Mouse (Mus musculus) T-helper 2 cell (primary cell): Measurements from ENCODE around the gene Slc35b4.

Source experiments
- in situ Hi-C: fragments of 300-600 bp; cut with MboI, MseI; formaldehyde crosslinking; loops from one replicate; pipeline ENCODE4 v1.15.1; 2025; ENCODE audit warnings: high pct_unique_total_duplicates

Slc35b4 gene

DNA sequence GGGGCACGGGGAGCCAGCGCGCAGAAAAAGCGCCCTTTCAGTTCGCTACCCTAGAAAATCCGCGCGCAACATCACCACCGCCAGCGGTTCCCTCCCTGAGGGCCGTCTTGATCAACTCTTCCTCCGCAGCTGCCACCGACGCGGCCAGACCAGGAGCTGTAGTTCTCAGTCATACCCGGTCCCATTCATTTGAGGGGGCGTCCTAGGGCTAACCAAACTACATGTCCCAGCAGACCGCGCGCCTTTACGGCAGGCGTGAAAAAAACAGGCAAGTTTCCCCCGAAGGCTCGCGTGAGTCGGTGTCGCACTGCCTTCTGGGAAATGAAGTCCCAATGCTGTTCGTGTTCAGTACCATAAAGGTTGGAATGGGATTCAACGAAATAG is at the start of gene Slc35b4:
TSS of gene Slc35b4 (minus strand) at position 248 of the 384 bp plus-strand sequence.
- in situ Hi-C loops = no loop called here

DNA sequence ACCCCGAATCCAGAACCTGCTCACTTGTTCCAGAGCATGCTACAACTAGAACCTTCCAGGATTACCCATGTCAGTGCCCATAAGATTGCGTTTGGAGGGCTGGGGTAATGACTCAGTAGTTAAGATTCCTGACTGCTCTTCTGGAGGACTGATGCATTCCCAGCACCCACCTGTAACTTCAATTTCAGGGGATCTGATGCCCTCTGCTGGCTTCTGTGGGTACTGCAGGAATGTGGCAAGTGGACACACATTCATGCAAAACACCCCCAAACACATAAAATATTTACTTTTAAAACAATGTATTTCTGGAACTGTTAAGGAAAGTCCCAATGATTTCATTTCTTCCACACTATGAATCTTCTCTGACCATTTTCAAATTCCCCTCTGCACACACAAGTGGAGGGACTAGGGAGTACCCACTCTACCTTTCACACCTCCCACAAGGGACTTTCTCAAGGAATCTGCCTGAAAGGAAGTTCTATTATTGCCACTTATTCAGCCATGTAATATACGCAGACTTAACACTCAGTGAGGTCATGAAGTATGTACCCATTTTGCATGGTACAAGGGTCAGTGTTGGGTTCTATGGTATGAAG is 48.2 kb upstream of the Slc35b4 start:
- in situ Hi-C loops = no loop called here

DNA sequence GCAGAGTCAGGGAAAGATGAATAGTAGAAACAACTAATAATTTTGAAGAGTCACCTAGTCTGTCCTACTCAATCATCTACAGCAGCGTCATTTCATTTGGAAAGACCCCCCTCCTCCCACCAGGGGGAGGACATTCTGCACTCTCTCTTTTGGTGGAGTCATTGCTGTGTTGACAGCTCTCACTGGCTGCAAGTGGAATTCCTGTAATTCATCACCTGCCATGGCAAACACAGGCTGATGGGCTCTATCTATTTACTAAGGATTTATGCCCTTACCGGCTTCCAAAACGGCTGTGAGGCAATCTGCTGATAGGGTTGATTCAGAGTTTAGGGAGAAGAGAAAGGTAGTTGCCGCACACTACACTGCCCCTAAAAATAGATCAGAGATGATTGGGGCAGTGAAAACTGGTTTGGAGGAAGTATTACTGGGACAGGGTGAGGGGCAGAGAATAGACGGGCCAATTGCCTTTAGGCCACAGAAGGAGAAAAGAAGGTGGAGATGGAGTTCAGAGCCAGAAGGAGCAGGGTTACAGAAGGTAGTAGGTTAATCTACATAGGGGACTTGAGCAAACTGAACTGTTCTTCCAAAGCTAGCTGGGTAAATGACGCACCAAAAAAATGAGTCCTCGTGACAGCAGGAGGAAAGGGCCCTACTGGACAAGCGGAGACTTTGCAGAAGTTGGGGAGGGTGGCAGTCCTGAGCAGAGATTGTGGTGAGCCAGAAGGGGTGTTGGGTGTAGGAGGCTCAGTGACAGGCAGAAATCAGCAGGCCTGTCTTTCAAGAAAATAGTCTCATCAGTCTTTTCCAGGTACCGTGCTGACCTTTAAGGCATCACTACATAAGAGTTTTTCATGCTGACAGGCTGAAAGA is 39.8 kb upstream of the Slc35b4 start:
- in situ Hi-C loops = loop anchor here (25.0 kb wide), 1 partner anchor 1296 kb away; no protein-coding TSS in a partner anchor

DNA sequence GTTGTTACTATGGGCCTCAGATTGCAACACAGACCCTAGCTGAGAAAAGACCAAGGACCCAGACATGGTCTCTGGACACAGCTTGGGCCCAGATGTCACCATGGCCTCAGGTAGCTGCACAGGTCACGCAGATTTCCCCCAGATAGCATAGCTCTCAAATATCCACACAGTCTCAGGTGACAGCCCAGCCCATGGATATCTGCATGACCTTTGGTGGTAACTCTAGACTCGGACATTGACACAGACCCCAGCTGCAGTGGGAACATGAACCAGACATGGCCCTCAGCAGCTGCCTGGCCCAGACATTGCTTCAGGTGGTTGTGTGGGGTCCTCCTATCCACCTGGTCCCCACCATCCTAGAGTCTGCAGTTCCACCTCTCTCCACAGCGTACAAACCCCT is 28.8 kb upstream of the Slc35b4 start:
- in situ Hi-C loops = loop anchor here (25.0 kb wide), 1 partner anchor 1307 kb away; no protein-coding TSS in a partner anchor

DNA sequence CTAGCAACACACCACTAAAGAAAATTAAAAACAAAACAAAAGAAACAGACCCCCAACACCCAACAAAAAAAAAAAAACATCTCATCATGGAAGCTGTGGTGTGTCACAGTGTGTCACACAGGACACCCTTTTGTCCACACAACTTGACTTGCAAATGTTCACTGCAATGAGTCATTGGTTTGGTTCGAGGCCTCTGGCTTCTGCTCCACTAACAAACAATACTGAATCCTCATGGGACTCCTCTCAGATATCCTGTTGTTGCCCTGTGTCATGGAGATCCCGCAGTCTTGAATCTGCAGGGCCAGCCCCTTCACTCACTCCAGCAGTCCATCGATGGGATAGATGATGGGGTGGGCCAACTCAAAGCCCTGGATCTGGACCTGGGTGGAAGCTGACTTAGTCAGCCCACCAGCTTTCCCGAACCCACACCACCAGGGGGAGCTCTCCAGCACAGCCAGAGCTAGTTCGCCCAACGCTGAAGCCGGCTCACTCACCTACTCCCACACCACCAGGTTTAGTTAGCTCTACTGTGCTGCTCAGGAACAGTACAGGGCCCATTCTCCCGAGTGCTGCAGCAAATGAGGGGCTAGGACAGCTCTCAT is 28.2 kb upstream of the Slc35b4 start:
- in situ Hi-C loops = loop anchor here (25.0 kb wide), 1 partner anchor 1307 kb away; no protein-coding TSS in a partner anchor

DNA sequence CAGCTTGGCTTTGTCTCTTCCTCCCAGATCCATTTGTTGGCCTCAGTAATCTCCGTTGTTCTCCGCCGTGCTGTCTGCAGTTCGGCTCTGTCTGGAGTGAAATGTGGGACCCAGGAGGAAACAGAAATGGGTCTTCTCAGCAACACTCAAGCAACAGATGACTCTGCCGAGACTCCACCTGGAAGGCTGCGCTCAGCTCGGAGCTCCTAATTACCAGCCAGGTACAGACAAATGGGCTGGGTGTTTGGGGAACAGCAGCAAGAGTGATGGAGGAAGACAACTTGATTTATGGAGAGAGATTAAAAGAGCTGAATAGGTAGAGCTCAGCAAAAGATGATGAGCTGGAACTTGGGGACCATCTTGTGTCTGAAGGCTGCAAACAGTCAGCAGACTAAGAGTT is 26.6 kb upstream of the Slc35b4 start:
- in situ Hi-C loops = loop anchor here (25.0 kb wide), 1 partner anchor 1309 kb away; no protein-coding TSS in a partner anchor

DNA sequence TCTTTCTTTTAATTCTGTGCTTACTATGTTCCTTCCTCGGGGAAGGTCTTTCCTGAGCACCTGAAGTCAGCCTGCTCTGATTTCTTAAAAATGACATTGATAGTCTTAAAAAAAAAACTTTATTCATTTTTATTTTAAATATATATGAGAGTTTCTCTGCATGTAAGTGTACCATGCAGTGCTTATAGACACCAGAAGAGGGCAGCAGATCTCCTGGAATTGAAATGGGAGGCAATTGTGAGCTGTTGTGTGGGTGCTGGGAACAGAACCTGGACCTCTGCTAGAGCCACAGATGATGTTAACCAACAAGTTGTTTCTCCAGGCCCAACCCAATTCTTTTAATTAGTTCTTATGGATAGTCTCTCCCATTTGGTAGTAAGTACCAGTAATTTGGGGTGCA is 18.1 kb upstream of the Slc35b4 start:
- in situ Hi-C loops = no loop called here

DNA sequence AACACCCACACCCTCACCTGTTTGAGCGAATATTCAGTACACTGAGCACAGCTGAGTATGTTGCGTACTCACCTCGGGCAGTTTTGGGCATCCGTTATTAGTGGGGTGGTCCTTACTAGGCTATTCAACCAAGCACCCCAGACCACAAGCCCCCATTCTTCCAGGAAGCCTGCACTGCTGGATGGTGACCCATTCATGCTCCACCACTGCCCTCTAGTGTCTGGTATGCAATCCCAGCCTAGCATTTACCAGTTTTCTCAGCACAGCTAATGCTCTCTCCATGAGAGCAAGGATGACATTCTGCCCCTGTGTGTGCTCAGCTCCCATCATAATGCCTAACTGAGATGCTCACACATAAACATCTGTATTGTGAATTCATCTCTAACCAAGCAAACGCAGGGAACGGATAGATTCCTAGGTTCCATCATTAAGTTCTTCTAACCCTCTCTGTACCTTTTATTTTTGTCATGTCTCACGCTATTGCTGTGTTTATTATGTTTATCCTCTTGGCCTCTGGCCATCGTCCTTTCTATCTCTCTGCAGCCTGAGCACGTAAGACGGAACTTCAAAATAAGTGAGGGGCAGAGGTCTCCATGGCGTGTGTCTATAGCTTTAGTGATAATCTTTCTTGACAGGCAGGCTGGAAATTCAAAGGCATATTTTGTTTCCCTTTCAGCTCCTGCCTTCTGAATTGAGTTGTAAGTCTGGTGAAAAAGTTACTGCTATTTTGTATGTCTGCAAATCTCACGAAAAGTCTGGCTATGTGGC is 17.0 kb upstream of the Slc35b4 start:
- in situ Hi-C loops = no loop called here

DNA sequence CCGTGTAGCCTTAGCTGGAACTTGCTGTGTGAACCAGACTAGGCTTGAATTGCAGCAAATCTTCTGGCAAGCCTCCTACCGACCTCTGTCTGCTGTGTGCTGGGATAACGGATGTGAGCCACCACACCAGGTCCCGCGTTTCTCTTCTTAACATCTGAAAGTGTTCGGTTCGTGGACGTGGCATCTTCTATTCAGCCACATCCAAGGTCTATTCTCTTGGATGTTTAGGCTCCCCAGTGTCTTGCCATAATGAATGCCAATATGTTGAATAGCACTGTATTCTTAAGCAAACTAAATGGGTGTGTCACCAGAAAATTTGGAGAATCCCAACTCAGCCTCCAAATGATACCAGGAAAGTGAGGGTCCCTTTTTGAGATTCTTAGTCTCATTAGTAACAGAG is 14.5 kb upstream of the Slc35b4 start:
- in situ Hi-C loops = no loop called here

DNA sequence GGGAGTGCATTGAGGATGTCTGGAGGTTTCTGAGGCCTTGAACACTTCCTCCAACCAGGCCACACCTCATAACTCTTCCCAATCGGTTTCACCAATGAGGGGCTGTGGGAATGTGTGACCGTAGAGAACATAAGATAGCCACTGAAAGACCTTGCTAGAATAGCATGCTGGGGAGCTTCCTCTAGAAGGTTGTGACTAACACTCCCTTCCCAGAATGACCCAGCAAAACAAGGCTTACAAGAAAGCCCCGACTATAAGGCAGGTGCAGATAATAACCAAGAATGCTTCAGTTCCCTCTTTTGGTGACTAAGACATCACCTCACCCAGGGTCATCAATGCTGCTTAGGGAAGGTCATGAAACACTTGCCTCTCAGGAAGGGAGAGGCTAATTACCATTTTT is 12.6 kb upstream of the Slc35b4 start:
- in situ Hi-C loops = no loop called here

DNA sequence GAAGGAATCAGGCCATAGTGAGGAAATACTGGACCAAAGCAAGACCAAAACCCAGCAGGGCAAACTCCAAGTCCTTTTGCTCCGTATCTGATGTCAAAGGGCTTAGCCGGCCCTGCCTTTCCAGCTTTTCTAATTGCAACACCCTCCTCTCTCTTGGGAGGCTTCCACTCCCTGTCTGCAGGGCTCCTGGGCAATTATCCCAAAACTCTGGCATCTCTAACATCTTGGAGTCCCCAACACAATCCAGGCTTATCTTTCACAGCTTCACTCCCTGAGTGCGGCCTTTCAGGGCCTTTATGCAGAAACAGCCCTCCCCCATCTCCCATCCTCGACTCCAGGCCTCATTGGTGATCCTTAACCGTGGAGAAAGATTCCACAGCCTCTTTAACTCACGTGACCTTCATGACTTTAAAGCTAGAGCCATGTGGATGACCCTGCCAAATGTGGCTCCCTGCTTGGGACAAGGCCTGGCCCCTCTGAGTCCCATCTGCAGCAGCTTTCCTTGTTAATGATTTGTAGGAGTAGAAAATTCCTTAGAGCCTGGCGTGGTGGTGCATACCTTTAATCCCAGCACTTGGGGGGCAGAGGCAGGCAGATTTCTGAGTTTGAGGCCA is 11.2 kb upstream of the Slc35b4 start:
- in situ Hi-C loops = no loop called here

DNA sequence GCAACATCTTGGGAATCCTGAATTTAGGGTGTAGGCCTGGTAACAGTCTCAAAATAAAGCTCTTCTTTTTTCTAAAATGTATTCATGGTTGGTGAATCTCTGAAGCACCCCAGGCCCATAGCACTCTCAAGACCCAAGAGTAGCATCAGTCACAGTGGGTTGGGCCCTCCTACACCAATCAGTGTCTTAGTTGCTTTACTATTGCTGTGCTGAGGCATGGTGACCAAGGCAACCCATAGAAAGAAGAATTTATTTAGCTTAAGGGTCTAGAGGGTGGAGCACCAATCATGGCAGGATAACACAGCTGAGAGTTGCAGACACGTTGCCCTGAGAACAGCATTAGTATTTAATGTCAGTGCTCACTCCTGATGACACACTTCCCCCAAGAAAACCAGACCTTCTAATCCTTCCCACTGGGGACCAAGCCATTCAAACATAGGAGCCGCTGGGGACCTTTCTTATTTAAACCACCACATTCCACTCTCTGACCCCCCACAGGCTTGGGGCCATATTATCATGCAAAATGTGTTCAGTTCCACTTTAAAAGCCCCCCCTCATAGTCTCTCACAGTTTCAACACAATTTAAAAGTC is 10.5 kb upstream of the Slc35b4 start:
- in situ Hi-C loops = no loop called here

DNA sequence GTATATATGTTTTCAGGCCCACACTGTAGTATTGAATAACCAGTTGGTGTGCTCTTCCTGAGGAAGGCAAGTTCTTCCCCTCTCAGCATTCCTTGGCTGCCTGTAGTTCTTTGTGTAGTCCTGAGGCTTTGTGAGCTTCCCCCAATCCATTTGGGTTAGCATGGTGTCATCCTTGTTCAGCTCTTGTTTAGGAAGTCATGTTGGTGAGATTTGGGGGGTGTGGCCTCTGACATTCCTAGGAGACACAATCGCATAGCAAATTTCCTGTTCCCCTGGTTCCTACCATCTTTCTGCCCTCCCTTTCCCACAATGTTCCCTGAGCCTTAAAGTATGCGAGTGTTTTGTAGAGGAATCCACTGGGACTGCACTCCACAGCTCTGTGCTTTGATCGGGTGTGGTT is 6.4 kb upstream of the Slc35b4 start:
- in situ Hi-C loops = loop anchor here (5.0 kb wide), 1 partner anchor 1116 kb away; no protein-coding TSS in a partner anchor

DNA sequence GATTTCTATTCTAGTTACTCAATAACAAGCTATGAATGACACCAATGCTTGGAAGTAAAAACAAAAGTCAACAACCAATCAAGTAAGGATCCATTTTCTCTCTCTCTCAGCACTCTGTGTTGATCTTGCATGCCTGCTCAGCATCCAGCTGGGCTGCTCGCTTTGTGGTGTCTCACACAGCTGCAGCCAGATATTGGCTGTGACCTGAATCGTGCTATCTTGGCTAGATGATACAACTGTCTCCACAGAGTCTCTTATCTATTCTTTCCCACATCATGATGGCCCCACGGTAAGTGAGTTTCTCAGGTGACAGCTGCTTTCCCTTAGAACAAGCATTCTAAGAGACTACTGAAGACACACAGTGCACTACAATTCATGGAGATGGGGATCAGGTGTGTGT is 5.0 kb upstream of the Slc35b4 start:
- in situ Hi-C loops = loop anchor here (5.0 kb wide), 1 partner anchor 1115 kb away; no protein-coding TSS in a partner anchor

DNA sequence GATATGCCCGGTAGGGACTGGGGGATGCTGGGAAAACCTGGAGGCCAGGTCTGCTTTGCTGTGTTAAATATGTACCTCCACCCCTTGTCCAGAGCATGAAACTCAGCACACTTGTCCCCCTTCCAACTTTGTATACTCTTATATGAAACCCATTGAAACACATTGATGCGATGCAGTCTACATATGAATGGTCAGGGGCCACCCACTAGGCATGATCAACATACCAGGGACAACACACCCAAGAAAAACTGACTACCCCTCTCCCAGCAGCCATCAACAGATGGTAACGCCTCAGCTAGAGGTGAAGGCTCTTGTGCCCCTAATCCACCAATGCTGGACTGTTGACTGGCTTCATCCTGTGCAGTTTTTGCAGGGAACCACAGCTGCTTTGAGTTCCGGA is 3.0 kb upstream of the Slc35b4 start:
- in situ Hi-C loops = loop anchor here (5.0 kb wide), 1 partner anchor 1113 kb away; no protein-coding TSS in a partner anchor

DNA sequence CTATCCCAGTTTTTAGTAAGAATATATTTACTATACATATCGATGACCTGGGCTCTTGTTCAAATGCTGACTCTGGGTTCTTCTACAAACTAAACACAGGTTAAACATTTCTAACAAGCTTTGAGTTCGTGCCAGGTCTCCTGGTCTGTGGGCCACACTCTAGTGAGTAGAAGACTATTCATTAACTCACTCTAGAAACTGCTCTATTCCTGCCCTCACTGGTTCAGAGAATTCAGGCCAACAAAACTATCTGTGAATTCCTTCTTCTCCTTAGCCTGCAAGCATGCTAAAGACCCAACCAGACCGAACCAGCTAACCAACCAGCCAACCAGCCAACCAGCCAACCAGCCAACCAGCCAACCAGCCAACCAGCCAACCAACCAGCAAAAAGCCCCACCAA is 2.1 kb upstream of the Slc35b4 start:
- in situ Hi-C loops = no loop called here

DNA sequence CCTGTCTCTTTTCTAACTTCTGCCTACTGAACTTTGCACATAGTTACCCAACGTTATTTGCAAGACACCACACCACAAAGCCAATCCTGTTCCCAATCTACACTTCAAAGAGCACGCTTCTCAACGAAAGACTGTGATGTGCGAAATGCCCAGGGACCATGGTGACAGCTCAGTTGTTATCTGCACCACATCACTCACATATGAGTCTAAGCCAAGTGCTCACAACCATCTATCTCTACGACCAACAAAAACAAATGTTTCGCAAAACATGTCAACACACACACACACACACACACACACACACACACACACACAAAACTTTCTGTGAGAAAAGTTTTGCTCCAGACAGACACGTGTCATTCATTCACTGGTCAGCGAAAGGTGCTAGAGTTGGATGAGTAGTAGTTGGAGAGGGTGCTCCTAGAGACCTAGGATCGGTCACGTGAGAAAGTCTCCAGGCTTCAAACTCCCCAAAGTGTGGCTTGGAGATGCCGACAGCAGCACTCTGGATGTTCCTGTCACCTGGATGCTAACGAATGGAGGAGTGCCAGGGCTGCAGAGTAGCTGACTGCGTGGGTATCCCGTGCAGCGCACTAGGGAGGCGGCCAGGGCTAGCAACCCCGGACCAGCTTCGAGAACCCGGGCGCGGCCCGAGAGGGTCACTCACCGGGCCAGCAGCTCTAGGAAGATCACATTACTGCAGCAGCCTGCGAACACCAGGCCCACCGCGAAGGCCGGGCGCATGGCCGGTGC is 624 bp downstream of the Slc35b4 start:
- in situ Hi-C loops = no loop called here

DNA sequence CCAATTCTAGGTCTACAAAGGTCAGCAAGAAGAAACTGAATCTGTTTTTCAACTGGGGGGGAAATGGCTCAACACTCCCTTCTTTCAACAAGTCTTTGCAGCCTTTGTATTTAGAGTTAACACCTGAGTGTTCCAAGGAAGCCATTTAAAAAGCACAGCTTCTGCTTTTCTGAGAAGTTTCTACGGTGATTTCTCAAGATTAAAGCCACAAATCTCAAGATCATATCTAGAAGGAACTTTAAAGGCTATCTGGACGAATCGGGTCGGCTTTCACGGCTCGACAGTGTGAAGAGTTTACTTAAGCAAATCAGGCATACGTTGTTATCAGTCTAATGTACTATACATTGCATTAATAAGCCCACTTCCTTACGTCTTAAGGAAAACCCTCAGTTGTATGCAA is 2.2 kb downstream of the Slc35b4 start:
- in situ Hi-C loops = no loop called here

DNA sequence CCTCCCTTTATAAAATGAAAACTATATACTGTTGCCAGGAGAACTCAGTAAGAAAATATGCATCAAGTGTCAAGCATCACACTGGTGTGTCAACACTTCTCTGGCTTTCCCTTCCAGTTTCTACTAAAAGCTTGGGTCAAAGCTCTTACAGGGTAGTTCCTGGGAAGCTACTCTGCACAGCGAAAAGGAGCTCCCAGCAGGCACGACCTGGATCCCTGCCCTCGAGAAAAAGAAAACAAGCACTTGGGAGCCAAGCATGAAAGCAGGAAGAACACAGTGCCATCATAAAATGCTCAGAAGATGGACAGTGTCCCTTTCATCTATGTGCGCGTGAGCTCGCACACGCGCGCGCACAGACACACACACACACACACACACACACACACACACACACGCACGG is 3.7 kb downstream of the Slc35b4 start:
- in situ Hi-C loops = no loop called here
